Mouse (Mus musculus) central nervous system, embryonic 14 days (tissue): ENCODE results near the gene Ubxn7. TPM values are rescaled to one million over a fixed set of nuclear protein-coding genes. Genes with fewer than 3 reads are reported as not detected.

Experiments
- polyA plus RNA-seq: library from polyadenylated mRNA; depleted of rRNA; stranded (reverse); fragments of >200 nt; gene quantifications from 2 replicates; pipeline ENCODE4 v1.2.3, GENCODE M21; 2012; rRNA removed

Ubxn7 gene
- 25.2 and 26.6 TPM in 2 replicates for polyA plus RNA-seq

DNA sequence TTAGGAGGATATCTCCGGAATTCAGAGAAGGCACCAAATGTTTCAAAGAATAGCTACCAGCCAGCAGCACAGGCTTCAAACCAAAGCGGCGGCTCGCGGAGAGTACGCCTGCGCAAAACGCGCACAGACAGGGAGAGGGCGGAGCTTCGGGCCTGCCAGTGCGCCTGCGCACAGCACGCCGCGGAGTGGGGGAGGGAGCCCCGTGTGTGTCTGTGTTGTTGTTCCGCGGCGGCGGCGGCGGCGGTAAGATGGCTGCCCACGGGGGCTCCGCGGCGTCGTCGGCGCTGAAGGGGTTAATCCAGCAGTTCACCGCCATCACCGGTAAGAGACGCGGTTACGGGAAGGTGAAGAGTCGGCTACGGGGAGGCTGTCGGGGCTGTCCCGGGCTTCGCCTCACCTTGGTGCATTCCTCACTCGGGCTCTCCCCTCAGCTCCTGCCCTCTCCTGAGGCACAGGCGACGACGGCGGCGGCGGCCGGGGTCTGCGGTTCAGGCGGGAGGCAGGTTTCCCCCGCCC lies at the start of gene Ubxn7:
Gene Ubxn7, plus strand, starts transcription at position 218 of the 516 bp plus-strand sequence.

DNA sequence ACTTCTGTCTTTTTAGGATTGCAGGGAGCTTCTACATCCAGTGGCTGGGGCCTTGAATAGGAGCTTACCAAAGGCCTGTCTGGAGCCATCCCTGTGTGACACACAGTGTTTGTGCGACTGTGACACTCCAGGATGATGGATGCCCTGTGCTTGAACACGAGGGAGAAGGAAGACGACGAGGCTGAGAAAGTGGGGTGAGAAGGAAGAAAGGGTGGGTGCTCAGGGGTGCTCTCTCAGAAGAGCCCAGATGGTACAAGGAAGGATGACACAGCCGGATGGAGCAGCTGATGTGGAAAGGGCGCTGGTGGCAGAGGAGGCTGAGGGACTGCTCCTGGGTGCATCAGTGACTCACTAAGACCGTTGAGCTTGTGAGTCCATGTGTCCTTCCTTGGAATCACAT lies 68.2 kb downstream of the Ubxn7 start, which contains the start of gene Tm4sf19:
Gene Tm4sf19, plus strand, starts transcription at position 240 of the 400 bp plus-strand sequence.

DNA sequence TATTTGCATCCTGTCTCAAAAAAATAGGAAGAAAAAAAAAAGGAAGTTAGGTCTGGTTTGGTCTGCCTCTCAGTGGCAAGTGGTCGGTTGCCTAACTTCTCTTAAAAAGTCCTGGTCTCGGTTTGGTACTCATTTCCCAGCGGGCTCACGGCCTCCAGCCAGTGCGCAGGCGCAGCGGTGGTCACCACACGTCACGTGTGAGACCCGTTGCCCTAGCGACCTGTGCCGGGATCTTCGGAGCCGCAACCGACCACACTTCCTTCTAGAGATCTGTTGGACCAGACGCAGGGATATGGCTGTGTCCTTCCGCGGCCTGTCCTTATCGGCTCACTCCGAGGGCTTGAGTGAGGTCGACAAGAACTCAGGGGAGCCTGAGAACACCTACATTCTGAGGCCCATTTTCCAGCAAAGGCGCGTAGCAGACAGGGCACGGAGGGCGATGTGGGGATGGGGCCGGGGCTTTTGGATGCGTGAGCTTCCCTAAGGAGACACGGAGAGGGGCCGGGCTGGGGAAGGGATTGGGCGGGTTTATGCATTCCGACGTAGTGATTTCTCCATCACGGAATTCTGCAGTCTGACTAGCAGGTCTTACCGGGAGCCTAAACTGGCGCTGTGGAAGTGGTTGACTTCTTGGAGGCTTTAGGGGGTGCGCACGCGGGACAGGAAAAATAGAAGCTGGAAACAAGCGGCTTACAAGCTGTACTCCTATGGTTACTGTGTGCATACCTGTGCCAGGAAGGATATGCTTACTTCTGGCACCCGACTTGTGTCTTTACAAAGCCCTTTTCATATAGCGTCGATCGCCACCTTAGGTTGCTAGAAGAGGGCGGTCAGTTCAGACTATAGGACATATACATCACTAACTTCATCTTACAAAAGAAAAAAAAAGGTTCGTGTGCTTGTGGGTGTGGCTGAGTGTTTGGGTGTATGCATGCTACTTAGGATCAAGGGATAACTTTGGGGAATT lies 87.7 kb downstream of the Ubxn7 start, which contains the start of gene Tctex1d2:
Gene Tctex1d2, plus strand, starts transcription at position 186 of the 967 bp plus-strand sequence.

DNA sequence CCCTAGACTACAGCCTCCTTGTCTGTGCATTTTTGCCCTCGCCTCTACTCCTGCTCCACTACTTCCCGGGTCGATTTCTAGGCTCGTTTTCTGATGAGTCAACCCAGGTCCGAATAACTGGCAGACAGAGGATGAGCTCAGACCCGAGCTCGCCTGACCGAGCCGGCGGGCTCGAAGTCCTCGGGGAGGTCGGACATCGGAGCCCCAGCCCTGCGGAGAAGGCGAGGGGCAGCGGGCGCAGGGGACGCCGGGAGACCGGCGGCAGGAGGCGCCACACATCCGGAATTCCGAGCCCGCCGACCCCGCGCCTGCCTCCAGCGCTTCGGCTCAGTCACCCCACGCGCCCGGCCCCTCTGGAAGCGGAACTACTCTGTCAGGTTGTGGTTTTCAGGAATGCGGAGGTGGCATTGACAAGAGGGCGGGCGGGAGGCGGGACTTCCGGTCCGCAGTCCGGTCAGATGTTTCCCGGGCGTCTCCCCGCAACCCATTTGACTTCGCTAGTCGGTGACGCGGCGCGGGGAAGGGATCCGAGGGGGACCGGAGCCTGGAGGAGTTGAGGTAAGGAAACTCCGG lies 98.5 kb downstream of the Ubxn7 start, which contains the start of gene Pcyt1a:
Gene Pcyt1a, plus strand, starts transcription at position 448 of the 573 bp plus-strand sequence.

Other genes starting within 250 kb of the Ubxn7 start
- 80.2 and 89.8 TPM in 2 replicates for gene Pigx, start 232.5 kb upstream of the Ubxn7 start, polyA plus RNA-seq
- gene Cep19, start 232.5 kb upstream of the Ubxn7 start, polyA plus RNA-seq, result 24.7 and 27.2 TPM in 2 replicates
- 6.1 and 7.8 TPM in 2 replicates for gene Nrros, start 166.7 kb upstream of the Ubxn7 start, polyA plus RNA-seq
- not detected in 2 replicates for gene Bex6, start 152.4 kb upstream of the Ubxn7 start, polyA plus RNA-seq
- 23.2 and 24.9 TPM in 2 replicates for gene Fbxo45, start 85.1 kb upstream of the Ubxn7 start, polyA plus RNA-seq
- gene Wdr53, start 85.0 kb upstream of the Ubxn7 start, polyA plus RNA-seq, result 12.2 and 12.4 TPM in 2 replicates
- gene Smco1, start 60.8 kb upstream of the Ubxn7 start, polyA plus RNA-seq, result 0.04 TPM in 1 of 2 replicates, not detected in the other
- gene Rnf168, start 54.8 kb upstream of the Ubxn7 start, polyA plus RNA-seq, result 15.6 and 16.4 TPM in 2 replicates
- 0.06 and 0.09 TPM in 2 replicates for gene Tm4sf19, start 68.2 kb downstream of the Ubxn7 start, polyA plus RNA-seq
- gene Tctex1d2, start 87.4 kb downstream of the Ubxn7 start, polyA plus RNA-seq, result 21.1 and 23.7 TPM in 2 replicates
- gene Pcyt1a, start 98.7 kb downstream of the Ubxn7 start, polyA plus RNA-seq, result 29.9 and 30.6 TPM in 2 replicates
- 0.06 and 0.09 TPM in 2 replicates for gene Slc51a, start 155.6 kb downstream of the Ubxn7 start, polyA plus RNA-seq
- 0.11 TPM in 1 of 2 replicates, not detected in the other for gene Zdhhc19, start 164.0 kb downstream of the Ubxn7 start, polyA plus RNA-seq